Mouse (Mus musculus): ENCODE results near the gene Mto1. TPM values are rescaled to one million over a fixed set of nuclear protein-coding genes. Genes with fewer than 3 reads are reported as not detected.

Gene Mto1
- polyA plus RNA-seq, 1 experiment from 2014 or later, result 30.6 TPM

DNA sequence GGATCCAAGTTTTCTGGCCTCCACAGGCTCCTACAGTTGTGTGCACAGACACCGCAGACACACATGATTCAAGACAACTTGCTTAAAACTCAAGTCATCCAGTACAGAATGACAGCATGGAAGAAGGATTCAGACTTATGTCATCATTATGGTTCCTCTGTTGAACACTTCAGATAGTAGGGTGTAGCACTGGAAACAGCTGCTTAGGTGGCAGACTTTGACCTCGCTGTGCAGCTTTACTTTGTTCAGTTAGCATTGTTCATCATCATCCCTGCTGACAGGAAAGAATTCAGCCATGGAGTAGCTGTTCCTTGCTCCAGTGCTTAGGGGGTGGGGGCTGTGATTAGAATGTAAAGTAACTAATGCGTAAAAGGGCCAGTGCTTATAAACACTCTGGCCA is 17.7 kb downstream of the Mto1 start:
- no peak overlapping the region for H3K4me3 ChIP-seq (ENCODE audit: low read depth, low read length)
- H3K4me2 ChIP-seq (ENCODE audit: low read depth, low read length, severe bottlenecking), result no peak overlapping the region
- H3K4me1 ChIP-seq (replicated peaks; ENCODE audit: control insufficient read depth, insufficient read depth, low read length), result no peaks in the 10 kb centered on the region
- ATAC-seq (replicated peaks; ENCODE audit: low FRiP score) (no peak), DNase-seq (ENCODE audit: low spot score) (no peak)
- 93% methylated on average over 3 of the region's 3 CpGs for WGBS
- no peak overlapping the region for H3K27ac ChIP-seq (ENCODE audit: low read depth, low read length)
- H3K9me3 ChIP-seq (ENCODE audit: control insufficient read depth, low read length), result no peaks in the 10 kb centered on the region
- H3K9ac ChIP-seq (ENCODE audit: low read length), result no peak overlapping the region
- H3K27me3 ChIP-seq (ENCODE audit: control insufficient read depth, insufficient read depth, low read length), result no peaks in the 10 kb centered on the region
- H3K36me3 ChIP-seq (ENCODE audit: control insufficient read depth, insufficient read depth, low read length), result peaks cover 5% of the 10 kb centered on the region

DNA sequence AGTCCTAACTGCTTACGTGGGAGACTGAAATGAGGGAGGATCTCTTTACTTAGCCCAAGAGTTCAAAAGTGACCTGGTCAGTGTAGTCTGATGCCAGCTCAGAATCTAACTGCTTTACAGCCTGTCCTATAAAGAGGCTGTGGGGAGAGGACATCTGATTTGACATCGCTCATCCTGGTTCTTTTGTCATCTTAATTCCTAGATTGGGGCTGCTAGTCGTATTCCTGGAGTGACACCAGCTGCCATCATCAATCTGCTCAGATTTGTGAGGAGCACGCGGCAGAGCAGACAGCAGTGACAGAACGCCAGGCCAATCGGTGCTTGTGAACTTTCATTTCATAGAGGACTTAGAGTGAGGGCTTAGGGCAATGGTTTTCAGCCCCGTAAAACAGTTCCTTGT is 25.6 kb downstream of the Mto1 start:
- Histone ChIP-seq H3K4me3 (ENCODE audit: low read depth, low read length) (no peak overlapping the region), H3K4me1 (replicated peaks; ENCODE audit: control insufficient read depth, insufficient read depth, low read length) (no peaks in the 10 kb centered on the region), H3K9me3 (ENCODE audit: control insufficient read depth, low read length) (no peaks in the 10 kb centered on the region), H3K9ac (ENCODE audit: low read length) (no peak overlapping the region), H3K27ac (ENCODE audit: low read depth, low read length) (no peak overlapping the region), H3K4me2 (ENCODE audit: low read depth, low read length, severe bottlenecking) (no peak overlapping the region), H3K36me3 (ENCODE audit: control insufficient read depth, insufficient read depth, low read length) (peaks cover 9% of the 10 kb centered on the region; the same call in 1 of the 2 replicates), H3K27me3 (ENCODE audit: control insufficient read depth, insufficient read depth, low read length) (no peaks in the 10 kb centered on the region)
- no peak for DNase-seq (ENCODE audit: low spot score)
- no peak for ATAC-seq (replicated peaks; ENCODE audit: low FRiP score)
- WGBS, result 87% methylated on average over 8 of the region's 8 CpGs

DNA sequence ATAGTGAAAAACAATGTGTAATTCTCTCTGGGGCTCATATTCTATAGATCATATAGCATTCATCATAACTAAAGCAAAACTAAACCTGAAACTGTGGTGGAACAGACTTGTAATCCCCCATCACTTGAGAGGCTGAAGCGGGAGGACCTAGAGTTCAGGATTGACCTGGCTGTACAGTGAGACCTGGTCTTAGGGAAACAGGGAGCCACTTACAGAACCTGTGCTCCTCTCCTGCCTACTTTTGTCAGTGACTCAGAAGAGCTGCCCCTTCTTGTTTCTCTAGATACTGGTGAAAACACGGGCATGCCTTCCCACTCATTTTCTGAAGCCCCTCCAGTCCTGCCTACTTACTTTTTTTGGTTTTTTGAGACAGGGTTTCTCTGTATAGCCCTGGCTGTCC is 26.3 kb downstream of the Mto1 start:
- Histone ChIP-seq H3K9ac (ENCODE audit: low read length) (no peak overlapping the region), H3K27me3 (ENCODE audit: control insufficient read depth, insufficient read depth, low read length) (no peaks in the 10 kb centered on the region), H3K9me3 (ENCODE audit: control insufficient read depth, low read length) (no peaks in the 10 kb centered on the region), H3K4me1 (replicated peaks; ENCODE audit: control insufficient read depth, insufficient read depth, low read length) (no peaks in the 10 kb centered on the region; the same call in 1 of the 2 replicates), H3K27ac (ENCODE audit: low read depth, low read length) (no peak overlapping the region), H3K4me2 (ENCODE audit: low read depth, low read length, severe bottlenecking) (no peak overlapping the region), H3K4me3 (ENCODE audit: low read depth, low read length) (no peak overlapping the region), H3K36me3 (ENCODE audit: control insufficient read depth, insufficient read depth, low read length) (peaks cover 9% of the 10 kb centered on the region; the same call in 1 of the 2 replicates)
- ATAC-seq (replicated peaks; ENCODE audit: low FRiP score) (no peak), DNase-seq (ENCODE audit: low spot score) (no peak)
- 89% methylated on average over 2 of the region's 2 CpGs for WGBS

DNA sequence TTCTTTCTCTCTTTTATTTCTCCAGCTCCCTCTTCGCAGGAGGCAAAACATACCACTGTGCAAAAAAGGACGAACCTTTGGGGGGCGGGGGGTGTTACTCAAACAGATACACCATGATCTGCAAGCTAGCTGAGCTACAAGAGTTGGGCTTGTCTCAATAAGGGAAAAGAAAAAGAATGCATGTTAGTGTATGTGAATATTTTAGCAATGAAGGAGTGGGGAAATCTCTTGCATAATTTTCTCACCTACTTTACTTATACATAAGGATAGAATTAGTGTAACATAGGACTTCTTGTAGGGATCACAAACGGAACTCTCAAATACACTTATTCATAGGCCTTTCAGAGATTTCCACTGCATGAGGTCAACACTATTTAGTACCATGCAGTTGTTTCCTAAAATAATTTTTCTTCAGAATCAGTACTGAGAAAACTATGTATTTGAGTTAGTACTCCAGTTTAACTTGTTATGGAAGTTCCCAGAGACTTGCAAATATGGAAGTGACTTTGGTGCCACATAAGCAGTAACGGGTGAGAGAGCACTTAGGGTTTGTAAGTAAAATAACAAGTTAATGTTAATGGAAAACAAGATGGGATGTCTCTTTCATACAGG is 26.9 kb downstream of the Mto1 start:
- no peak for DNase-seq (ENCODE audit: low spot score)
- H3K27me3 ChIP-seq (ENCODE audit: control insufficient read depth, insufficient read depth, low read length), result no peaks in the 10 kb centered on the region

DNA sequence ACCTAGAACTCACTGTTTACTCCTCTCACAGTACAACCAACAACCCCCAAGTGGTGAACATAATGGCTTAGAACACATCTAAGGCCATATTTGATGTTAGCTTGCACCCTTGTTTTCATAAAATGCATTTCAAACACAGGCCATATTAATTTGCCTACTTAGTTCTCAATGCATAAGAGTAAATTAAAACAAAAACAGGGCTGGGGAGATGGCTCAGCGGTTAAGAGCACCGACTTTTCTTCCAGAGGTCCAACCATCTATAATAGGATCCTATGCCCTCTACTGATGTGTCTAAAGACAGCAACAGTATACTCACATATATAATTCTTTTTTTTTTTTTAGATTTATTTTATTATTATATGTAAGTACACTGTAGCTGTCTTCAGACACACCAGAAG is 27.4 kb downstream of the Mto1 start:
- no peak overlapping the region for H3K4me2 ChIP-seq (ENCODE audit: low read depth, low read length, severe bottlenecking)
- H3K4me1 ChIP-seq (replicated peaks; ENCODE audit: control insufficient read depth, insufficient read depth, low read length), result no peaks in the 10 kb centered on the region; the same call in 1 of the 2 replicates
- no peak overlapping the region for H3K9ac ChIP-seq (ENCODE audit: low read length)
- no peaks in the 10 kb centered on the region for H3K27me3 ChIP-seq (ENCODE audit: control insufficient read depth, insufficient read depth, low read length)
- WGBS, result 95% methylated on average over 2 of the region's 2 CpGs
- DNase-seq (ENCODE audit: low spot score) (no peak), ATAC-seq (replicated peaks; ENCODE audit: low FRiP score) (no peak)
- H3K27ac ChIP-seq (ENCODE audit: low read depth, low read length), result no peak overlapping the region
- H3K9me3 ChIP-seq (ENCODE audit: control insufficient read depth, low read length), result no peaks in the 10 kb centered on the region
- peaks cover 9% of the 10 kb centered on the region; the same call in 1 of the 2 replicates for H3K36me3 ChIP-seq (ENCODE audit: control insufficient read depth, insufficient read depth, low read length)
- no peak overlapping the region for H3K4me3 ChIP-seq (ENCODE audit: low read depth, low read length)

More for the DNA sequence above, 26.9 kb downstream of the Mto1 start:
- H3K4me2 ChIP-seq (ENCODE audit: low read depth, low read length, severe bottlenecking), result no peak overlapping the region
- no peaks in the 10 kb centered on the region; the same call in 1 of the 2 replicates for H3K4me1 ChIP-seq (replicated peaks; ENCODE audit: control insufficient read depth, insufficient read depth, low read length)
- H3K4me3 ChIP-seq (ENCODE audit: low read depth, low read length), result no peak overlapping the region
- H3K9ac ChIP-seq (ENCODE audit: low read length), result no peak overlapping the region
- H3K27ac ChIP-seq (ENCODE audit: low read depth, low read length), result no peak overlapping the region
- H3K9me3 ChIP-seq (ENCODE audit: control insufficient read depth, low read length), result no peaks in the 10 kb centered on the region
- no peak for ATAC-seq (replicated peaks; ENCODE audit: low FRiP score)
- 88% methylated on average over 5 of the region's 5 CpGs for WGBS
- peaks cover 9% of the 10 kb centered on the region; the same call in 1 of the 2 replicates for H3K36me3 ChIP-seq (ENCODE audit: control insufficient read depth, insufficient read depth, low read length)

DNA sequence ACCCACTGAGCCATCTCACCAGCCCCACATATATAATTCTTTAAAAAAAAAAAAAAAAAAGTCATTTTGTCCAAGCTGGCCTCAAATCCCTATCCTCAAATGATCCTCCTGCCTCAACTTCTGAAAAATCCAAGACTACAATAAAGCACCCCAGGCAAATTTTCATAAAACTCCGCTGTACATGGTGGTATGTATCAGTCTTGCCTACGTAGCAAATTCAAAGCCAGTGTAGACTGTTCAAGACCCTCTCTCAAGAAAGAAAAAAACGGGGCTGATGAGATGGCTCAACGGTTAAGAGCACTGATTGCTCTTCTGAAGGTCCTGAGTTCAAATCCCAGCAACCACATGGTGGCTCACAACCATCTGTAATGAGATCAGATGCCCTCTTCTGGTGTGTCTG is 27.9 kb downstream of the Mto1 start:
- no peak overlapping the region for H3K4me3 ChIP-seq (ENCODE audit: low read depth, low read length)
- no peak overlapping the region for H3K27ac ChIP-seq (ENCODE audit: low read depth, low read length)
- H3K9ac ChIP-seq (ENCODE audit: low read length), result no peak overlapping the region
- no peaks in the 10 kb centered on the region for H3K27me3 ChIP-seq (ENCODE audit: control insufficient read depth, insufficient read depth, low read length)
- no peaks in the 10 kb centered on the region; the same call in 1 of the 2 replicates for H3K4me1 ChIP-seq (replicated peaks; ENCODE audit: control insufficient read depth, insufficient read depth, low read length)
- 90% methylated on average over 4 of the region's 4 CpGs for WGBS
- peaks cover 6% of the 10 kb centered on the region; the same call in 1 of the 2 replicates for H3K36me3 ChIP-seq (ENCODE audit: control insufficient read depth, insufficient read depth, low read length)
- ATAC-seq (replicated peaks; ENCODE audit: low FRiP score), result no peak
- H3K4me2 ChIP-seq (ENCODE audit: low read depth, low read length, severe bottlenecking), result no peak overlapping the region
- no peak for DNase-seq (ENCODE audit: low spot score)
- H3K9me3 ChIP-seq (ENCODE audit: control insufficient read depth, low read length), result no peaks in the 10 kb centered on the region

DNA sequence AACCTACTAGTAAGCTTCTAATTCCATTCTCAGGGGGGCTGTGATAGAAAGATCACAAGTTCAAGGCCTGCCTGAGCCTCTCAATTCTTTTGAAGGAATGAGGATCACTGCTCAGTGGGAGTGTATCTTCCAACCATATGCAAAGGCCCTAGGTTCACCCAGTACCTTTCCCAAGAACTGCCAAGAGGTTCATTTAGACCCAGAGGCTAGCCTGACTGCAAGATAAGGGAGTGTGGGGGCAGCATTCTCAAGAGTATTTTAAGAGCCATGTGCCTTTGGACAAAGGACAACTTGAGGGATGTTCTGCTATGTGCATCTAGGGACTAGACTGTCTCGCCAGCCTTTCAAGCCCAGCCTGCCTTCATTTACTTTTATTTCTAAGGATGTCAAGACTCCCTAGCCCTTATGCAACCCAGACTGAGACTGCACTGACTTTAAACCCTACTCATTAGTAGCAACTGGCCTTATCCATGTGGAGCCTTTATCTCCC is 28.6 kb downstream of the Mto1 start:
- no peaks in the 10 kb centered on the region; the same call in 1 of the 2 replicates for H3K4me1 ChIP-seq (replicated peaks; ENCODE audit: control insufficient read depth, insufficient read depth, low read length)
- no peaks in the 10 kb centered on the region for H3K9me3 ChIP-seq (ENCODE audit: control insufficient read depth, low read length)
- H3K27me3 ChIP-seq (ENCODE audit: control insufficient read depth, insufficient read depth, low read length), result no peaks in the 10 kb centered on the region
- peak; percentile 59 for DNase-seq (ENCODE audit: low spot score)
- H3K4me2 ChIP-seq (ENCODE audit: low read depth, low read length, severe bottlenecking), result no peak overlapping the region
- peak; percentile 25 for ATAC-seq (replicated peaks; ENCODE audit: low FRiP score)
- 5% methylated on average over 1 of the region's 1 CpGs for WGBS
- no peak overlapping the region for H3K9ac ChIP-seq (ENCODE audit: low read length)
- peaks cover 6% of the 10 kb centered on the region; the same call in 1 of the 2 replicates for H3K36me3 ChIP-seq (ENCODE audit: control insufficient read depth, insufficient read depth, low read length)
- 0 out of 2 replicates have a peak overlapping the region, but pooled peaks have one; percentile 46 for H3K27ac ChIP-seq (ENCODE audit: low read depth, low read length)
- no peak overlapping the region for H3K4me3 ChIP-seq (ENCODE audit: low read depth, low read length)

DNA sequence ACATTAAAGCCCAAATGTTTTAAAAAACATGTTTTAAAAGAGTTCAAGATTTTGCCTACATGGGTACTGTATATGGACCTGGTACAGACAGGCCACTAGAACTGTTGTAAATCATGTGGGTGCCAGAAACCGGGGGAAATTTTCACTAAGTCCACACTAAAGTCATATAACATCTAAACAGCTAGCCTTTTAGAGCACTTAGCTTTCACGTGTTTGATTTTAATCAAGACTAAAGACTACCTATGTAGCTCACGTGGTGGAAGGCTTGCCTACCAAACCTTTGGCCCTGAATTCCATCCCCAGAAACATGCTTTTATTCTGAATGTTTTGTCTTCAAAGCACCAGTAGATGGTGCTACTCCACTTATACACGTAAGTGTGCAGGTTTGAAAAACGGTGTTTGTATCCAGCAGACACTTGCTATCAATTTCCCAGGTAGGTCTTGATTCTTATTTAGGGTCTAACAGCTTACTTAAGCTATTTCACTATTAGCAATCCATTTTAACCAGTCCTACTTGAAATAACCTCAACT is 29.1 kb downstream of the Mto1 start:
- Histone ChIP-seq H3K9ac (ENCODE audit: low read length) (no peak overlapping the region), H3K4me2 (ENCODE audit: low read depth, low read length, severe bottlenecking) (no peak overlapping the region; the same call in 1 of the 2 replicates), H3K4me3 (ENCODE audit: low read depth, low read length) (no peak overlapping the region), H3K27ac (ENCODE audit: low read depth, low read length) (peak overlapping the region; percentile 46; the same call in 1 of the 2 replicates), H3K36me3 (ENCODE audit: control insufficient read depth, insufficient read depth, low read length) (peaks cover 6% of the 10 kb centered on the region; the same call in 1 of the 2 replicates), H3K9me3 (ENCODE audit: control insufficient read depth, low read length) (no peaks in the 10 kb centered on the region), H3K27me3 (ENCODE audit: control insufficient read depth, insufficient read depth, low read length) (no peaks in the 10 kb centered on the region), H3K4me1 (replicated peaks; ENCODE audit: control insufficient read depth, insufficient read depth, low read length) (no peaks in the 10 kb centered on the region; the same call in 1 of the 2 replicates)
- whole genome bisulfite sequencing, result 2% methylated on average over 5 of the region's 5 CpGs
- DNase-seq (ENCODE audit: low spot score) (no peak), ATAC-seq (replicated peaks; ENCODE audit: low FRiP score) (no peak)
